Mouse (Mus musculus) liver, embryonic 12.5 days (tissue): Measurements from ENCODE around the gene Ddah1. TPM values are rescaled to one million over a fixed set of nuclear protein-coding genes. Genes with fewer than 3 reads are reported as not detected.

Source experiments
- ATAC-seq: fragments of 200-750 bp; cut with Nextera tagmentation; 2 replicates; pipeline ENCODE4 v1.8.0; 2017; ENCODE audit warnings: moderate number of reproducible peaks, mild to moderate bottlenecking, moderate library complexity
- H3K27ac ChIP-seq: fragments of 300-500 bp; sonication (generic); 2 replicates; pipeline ENCODE4 v1.5.1; 2016; ENCODE audit warnings: mild to moderate bottlenecking
- H3K27me3 ChIP-seq: fragments of 300-500 bp; sonication (generic); replicated peaks from 2 replicates; pipeline ENCODE4 v1.6.1; 2016; ENCODE audit warnings: mild to moderate bottlenecking, moderate library complexity
- H3K36me3 ChIP-seq: fragments of 300-500 bp; sonication (generic); 2 replicates; pipeline ENCODE4 v1.6.1; 2016; ENCODE audit warnings: mild to moderate bottlenecking, moderate library complexity
- H3K4me1 ChIP-seq: fragments of 300-500 bp; sonication (generic); 2 replicates; pipeline ENCODE4 v1.6.1; 2016
- H3K4me2 ChIP-seq: fragments of 300-500 bp; sonication (generic); 2 replicates; pipeline ENCODE4 v1.6.1; 2016; ENCODE audit warnings: mild to moderate bottlenecking, moderate library complexity
- H3K4me3 ChIP-seq: fragments of 300-500 bp; sonication (generic); 2 replicates; pipeline ENCODE4 v1.5.1; 2016; ENCODE audit warnings: mild to moderate bottlenecking, moderate library complexity
- H3K9ac ChIP-seq: fragments of 300-500 bp; sonication (generic); 2 replicates; pipeline ENCODE4 v1.6.1; 2016; ENCODE audit warnings: mild to moderate bottlenecking, moderate library complexity
- H3K9me3 ChIP-seq: fragments of 300-500 bp; sonication (generic); replicated peaks from 2 replicates; pipeline ENCODE4 v1.6.1; 2016; ENCODE audit warnings: mild to moderate bottlenecking, moderate library complexity
- WGBS: fragments of 180-500 bp; shearing (Covaris S2); methylation state at CpG from one replicate; pipeline ENCODE4 v1.1.7; 2016; ENCODE audit not compliant: insufficient replicate concordance; 5-methylcytosine and 5-hydroxymethylcytosine counted together
- polyA plus RNA-seq: library from polyadenylated mRNA; unstranded; fragments of >200 nt; fragmentation: Nextera tagmentation; extraction: Ambion mirVana; gene quantifications from 2 replicates; pipeline ENCODE4 v1.2.1, GENCODE M21; 2016

The Ddah1 gene
- polyA plus RNA-seq, 1 experiment from 2014 or later, result 36.4 TPM

- WGBS, result 81% methylated on average over 9 of the region's 9 CpGs
- Histone ChIP-seq H3K4me1 (peaks cover 21% of the 10 kb centered on the region), H3K27ac (no peak overlapping the region), H3K9ac (no peak overlapping the region), H3K9me3 (no peaks in the 10 kb centered on the region), H3K27me3 (no peaks in the 10 kb centered on the region), H3K4me2 (no peak overlapping the region), H3K4me3 (no peak overlapping the region), H3K36me3 (no peaks in the 10 kb centered on the region)
- no peak for ATAC-seq
Observed at GRCm38 (mm10) chr3:145743476-145744027, 14.9 kb upstream of the Ddah1 start.

- peaks cover 9% of the 10 kb centered on the region; the same call in 1 of the 2 replicates for H3K4me1 ChIP-seq
- no peak overlapping the region for H3K27ac ChIP-seq
- no peak overlapping the region for H3K4me2 ChIP-seq
- no peak overlapping the region for H3K9ac ChIP-seq
- no peak overlapping the region for H3K4me3 ChIP-seq
- 76% methylated on average over 1 of the region's 1 CpGs for WGBS
- H3K36me3 ChIP-seq, result no peaks in the 10 kb centered on the region
- no peak for ATAC-seq
- H3K27me3 ChIP-seq, result no peaks in the 10 kb centered on the region
- no peaks in the 10 kb centered on the region for H3K9me3 ChIP-seq
Observed at GRCm38 (mm10) chr3:145748626-145749025, 9.8 kb upstream of the Ddah1 start.

GRCm38 (mm10) chr3:145756457-145756856, 2.0 kb upstream of the Ddah1 start:
- peaks cover 34% of the 10 kb centered on the region for H3K27me3 ChIP-seq
- no peaks in the 10 kb centered on the region for H3K36me3 ChIP-seq
- H3K9ac ChIP-seq, result no peak overlapping the region
- H3K9me3 ChIP-seq, result no peaks in the 10 kb centered on the region
- no peak overlapping the region for H3K4me3 ChIP-seq
- ATAC-seq, result no peak
- peaks cover 61% of the 10 kb centered on the region for H3K4me1 ChIP-seq
- H3K4me2 ChIP-seq, result no peak overlapping the region
- 43% methylated on average over 8 of the region's 8 CpGs for WGBS
- no peak overlapping the region for H3K27ac ChIP-seq

GRCm38 (mm10) chr3:145757177-145757576, 1.3 kb upstream of the Ddah1 start:
- no peak overlapping the region for H3K9ac ChIP-seq
- no peak for ATAC-seq
- no peak overlapping the region for H3K4me3 ChIP-seq
- WGBS, result 36% methylated on average over 8 of the region's 8 CpGs
- no peaks in the 10 kb centered on the region for H3K9me3 ChIP-seq
- H3K27ac ChIP-seq, result no peak overlapping the region
- H3K27me3 ChIP-seq, result peaks cover 34% of the 10 kb centered on the region
- peaks cover 68% of the 10 kb centered on the region for H3K4me1 ChIP-seq
- H3K36me3 ChIP-seq, result no peaks in the 10 kb centered on the region
- peak overlapping the region; percentile 97 for H3K4me2 ChIP-seq

GRCm38 (mm10) chr3:145757844-145758243, 631 bp upstream of the Ddah1 start:
- no peaks in the 10 kb centered on the region for H3K36me3 ChIP-seq
- H3K27me3 ChIP-seq, result peaks cover 34% of the 10 kb centered on the region
- H3K27ac ChIP-seq, result peak overlapping the region; percentile 66; the same call in 1 of the 2 replicates
- H3K9ac ChIP-seq, result peak overlapping the region; percentile 75
- no peaks in the 10 kb centered on the region for H3K9me3 ChIP-seq
- peak; percentile 84 for ATAC-seq
- WGBS, result 17% methylated on average over 4 of the region's 4 CpGs
- peaks cover 68% of the 10 kb centered on the region for H3K4me1 ChIP-seq
- H3K4me2 ChIP-seq, result peak overlapping the region; percentile 97
- peak overlapping the region; percentile 65 for H3K4me3 ChIP-seq

GRCm38 (mm10) chr3:145759379-145760209, 1.1 kb downstream of the Ddah1 start:
- ATAC-seq, result no peak
- H3K9me3 ChIP-seq, result no peaks in the 10 kb centered on the region
- H3K9ac ChIP-seq, result peak overlapping the region; percentile 75
- no peaks in the 10 kb centered on the region for H3K36me3 ChIP-seq
- 23% methylated on average over 14 of the region's 14 CpGs for WGBS
- peak overlapping the region; percentile 97 for H3K4me2 ChIP-seq
- peaks cover 34% of the 10 kb centered on the region for H3K27me3 ChIP-seq
- H3K27ac ChIP-seq, result peak overlapping the region; percentile 66; the same call in 1 of the 2 replicates
- peaks cover 59% of the 10 kb centered on the region for H3K4me1 ChIP-seq
- peak overlapping the region; percentile 65 for H3K4me3 ChIP-seq

GRCm38 (mm10) chr3:145760547-145760946, 2.1 kb downstream of the Ddah1 start:
- Histone ChIP-seq H3K9me3 (no peaks in the 10 kb centered on the region), H3K36me3 (no peaks in the 10 kb centered on the region), H3K27me3 (peaks cover 34% of the 10 kb centered on the region), H3K4me1 (peaks cover 58% of the 10 kb centered on the region), H3K4me2 (peak overlapping the region; percentile 15; the same call in 1 of the 2 replicates), H3K27ac (no peak overlapping the region), H3K4me3 (no peak overlapping the region), H3K9ac (no peak overlapping the region)
- ATAC-seq, result no peak
- WGBS, result 70% methylated on average over 3 of the region's 3 CpGs

- H3K36me3 ChIP-seq, result no peaks in the 10 kb centered on the region
- H3K9me3 ChIP-seq, result no peaks in the 10 kb centered on the region
- no peak for ATAC-seq
- peaks cover 34% of the 10 kb centered on the region for H3K27me3 ChIP-seq
- no peak overlapping the region for H3K4me3 ChIP-seq
- H3K9ac ChIP-seq, result no peak overlapping the region
- no peak overlapping the region for H3K27ac ChIP-seq
- WGBS, result 61% methylated on average over 3 of the region's 3 CpGs
- 0 out of 2 replicates have a peak overlapping the region, but pooled peaks have one; percentile 6 for H3K4me2 ChIP-seq
- peaks cover 51% of the 10 kb centered on the region for H3K4me1 ChIP-seq
Observed at GRCm38 (mm10) chr3:145761501-145762170, 3.2 kb downstream of the Ddah1 start.

GRCm38 (mm10) chr3:145762957-145763641, 4.6 kb downstream of the Ddah1 start:
- 58% methylated on average over 4 of the region's 4 CpGs for WGBS
- Histone ChIP-seq H3K4me3 (no peak overlapping the region), H3K4me2 (no peak overlapping the region), H3K4me1 (peaks cover 36% of the 10 kb centered on the region), H3K27me3 (peaks cover 28% of the 10 kb centered on the region), H3K36me3 (no peaks in the 10 kb centered on the region), H3K9me3 (no peaks in the 10 kb centered on the region), H3K27ac (0 out of 2 replicates have a peak overlapping the region, but pooled peaks have one; percentile 51), H3K9ac (no peak overlapping the region)
- 0 out of 2 replicates have a peak, but pooled peaks have one; percentile 13 for ATAC-seq

- Histone ChIP-seq H3K4me1 (peaks cover 33% of the 10 kb centered on the region), H3K36me3 (no peaks in the 10 kb centered on the region), H3K4me2 (no peak overlapping the region), H3K9ac (no peak overlapping the region), H3K9me3 (no peaks in the 10 kb centered on the region), H3K27me3 (peaks cover 23% of the 10 kb centered on the region), H3K4me3 (no peak overlapping the region), H3K27ac (0 out of 2 replicates have a peak overlapping the region, but pooled peaks have one; percentile 25)
- ATAC-seq, result no peak
- WGBS, result 76% methylated on average over 3 of the region's 3 CpGs
Observed at GRCm38 (mm10) chr3:145763642-145763972, 5.1 kb downstream of the Ddah1 start.

- no peak overlapping the region for H3K9ac ChIP-seq
- ATAC-seq, result no peak
- H3K9me3 ChIP-seq, result no peaks in the 10 kb centered on the region
- H3K4me3 ChIP-seq, result no peak overlapping the region
- H3K27ac ChIP-seq, result no peak overlapping the region
- H3K4me1 ChIP-seq, result peaks cover 26% of the 10 kb centered on the region
- H3K4me2 ChIP-seq, result no peak overlapping the region
- WGBS, result 77% methylated on average over 2 of the region's 2 CpGs
- H3K36me3 ChIP-seq, result no peaks in the 10 kb centered on the region
- peaks cover 15% of the 10 kb centered on the region for H3K27me3 ChIP-seq
Observed at GRCm38 (mm10) chr3:145764416-145764815, 5.9 kb downstream of the Ddah1 start.
